Mouse (Mus musculus) heart, adult 11 months (tissue): Measurements from ENCODE around the gene Hal.

Experiments
- DNase-seq: peaks from one replicate; pipeline ENCODE4 v3.0.0; 2022

Hal gene

DNA sequence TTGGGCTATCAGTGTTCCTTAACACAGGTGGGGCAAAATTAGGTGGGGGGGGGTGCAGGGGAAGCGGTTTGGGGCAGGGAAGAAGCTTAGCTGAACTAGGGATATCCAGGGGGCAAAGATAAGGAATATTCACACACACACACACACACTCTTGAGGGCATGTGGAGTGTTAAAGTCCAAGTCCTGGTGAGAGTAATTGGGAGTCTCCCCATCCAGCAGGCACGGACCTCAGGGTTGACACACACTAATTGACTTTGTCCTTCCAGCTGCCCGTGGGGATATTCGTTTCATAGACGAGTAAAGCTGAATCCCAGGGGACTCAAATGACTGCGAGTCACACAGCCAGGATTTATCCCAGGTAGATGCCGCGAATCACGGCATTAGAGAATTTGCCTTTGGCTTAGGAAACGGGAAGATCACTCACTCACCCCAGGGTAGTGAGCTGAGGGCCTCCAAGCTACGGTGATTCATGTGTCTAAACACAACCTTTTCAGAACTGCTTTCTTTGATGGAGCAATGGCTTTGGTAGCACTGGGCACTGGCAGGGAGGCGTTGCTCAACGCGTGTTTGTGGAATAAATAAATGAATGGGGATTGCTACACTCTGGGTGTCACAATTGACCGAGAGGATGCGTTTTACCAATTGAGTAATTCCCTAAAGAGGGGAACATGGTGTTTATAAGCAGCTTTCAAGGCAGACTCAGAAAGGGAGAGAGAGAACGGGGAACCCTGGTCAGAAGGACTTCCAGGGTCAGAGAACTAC is at the start of gene Hal:
Gene Hal, plus strand, starts transcription at position 703 of the 762 bp plus-strand sequence.
- DNase-seq = no peak

DNA sequence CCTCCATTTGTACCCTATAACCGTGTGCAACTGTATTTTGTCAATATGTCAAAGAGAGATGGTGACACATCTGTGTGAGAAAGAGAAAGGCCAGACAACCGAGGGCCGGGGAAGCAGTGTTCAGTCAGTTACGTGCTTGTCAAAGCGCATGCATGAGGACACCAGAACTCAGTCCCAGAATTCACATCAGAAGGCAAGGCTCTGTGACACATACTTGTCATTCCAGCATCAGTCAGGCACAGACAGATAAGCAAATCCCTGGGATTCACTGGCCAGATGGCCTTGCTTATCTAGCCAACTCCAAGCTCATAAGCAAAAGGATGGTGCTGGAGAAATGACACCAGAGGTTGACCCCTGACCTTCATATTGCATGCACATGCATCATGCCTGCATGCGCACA is 47.1 kb upstream of the Hal start:
- peak; percentile 50 for DNase-seq

DNA sequence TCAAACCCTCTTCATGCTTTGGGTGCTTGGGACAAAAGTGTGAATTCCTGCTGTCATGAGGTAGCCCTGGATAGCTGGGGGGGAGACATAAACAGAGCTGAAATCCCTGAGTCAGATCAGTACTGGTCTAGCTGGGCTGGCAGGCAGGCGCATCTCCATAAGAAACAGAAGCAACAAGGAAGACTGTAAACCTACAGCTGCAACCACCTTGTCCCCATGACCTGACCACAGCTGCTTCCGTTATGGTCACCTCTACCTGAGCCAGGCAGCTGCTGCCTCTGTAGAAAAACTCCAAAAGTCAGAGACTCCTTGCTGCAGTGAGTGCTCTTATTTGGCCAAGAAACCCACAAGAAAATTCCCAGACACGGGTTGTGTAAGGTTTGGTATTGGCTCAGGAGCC is 46.4 kb upstream of the Hal start:
- DNase-seq = peak; percentile 31

DNA sequence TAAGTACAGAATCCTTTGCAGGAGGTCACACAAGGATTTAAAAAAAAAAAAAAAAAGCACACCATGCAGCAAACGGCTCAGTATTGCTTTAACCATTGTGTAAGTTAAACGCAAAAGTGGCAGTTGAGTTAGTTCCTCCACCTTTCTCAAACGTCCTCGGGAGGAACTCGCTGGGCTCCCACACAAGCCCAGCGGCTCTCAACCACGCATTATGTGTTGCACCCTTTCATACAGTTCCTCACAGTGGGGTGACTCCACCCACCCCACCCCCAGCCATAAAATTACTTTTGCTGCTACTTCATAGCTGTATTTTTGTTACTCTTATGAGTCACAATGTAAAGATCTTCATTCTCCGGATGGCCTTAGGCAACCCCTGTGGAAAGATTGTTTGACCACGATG is 44.2 kb upstream of the Hal start:
- DNase-seq = no peak

DNA sequence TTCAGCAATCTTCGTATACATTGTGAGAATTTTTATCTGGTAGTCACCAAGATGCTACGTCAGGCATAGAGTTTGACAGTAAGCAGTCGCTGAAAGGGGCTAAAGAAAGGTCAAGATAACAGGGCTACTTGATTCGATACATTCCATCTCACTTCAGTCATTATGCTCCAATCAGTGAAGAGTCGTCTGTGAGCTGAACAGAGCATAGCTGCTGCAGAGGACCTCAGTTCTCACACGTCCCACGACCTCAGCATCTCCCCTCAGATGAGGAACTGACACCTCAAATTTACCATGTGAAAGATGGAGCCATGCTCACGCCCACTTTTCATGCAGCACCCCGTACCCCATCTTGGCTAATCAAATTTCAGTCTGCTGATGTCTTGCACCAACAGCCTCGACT is 41.2 kb upstream of the Hal start:
- no peak for DNase-seq

DNA sequence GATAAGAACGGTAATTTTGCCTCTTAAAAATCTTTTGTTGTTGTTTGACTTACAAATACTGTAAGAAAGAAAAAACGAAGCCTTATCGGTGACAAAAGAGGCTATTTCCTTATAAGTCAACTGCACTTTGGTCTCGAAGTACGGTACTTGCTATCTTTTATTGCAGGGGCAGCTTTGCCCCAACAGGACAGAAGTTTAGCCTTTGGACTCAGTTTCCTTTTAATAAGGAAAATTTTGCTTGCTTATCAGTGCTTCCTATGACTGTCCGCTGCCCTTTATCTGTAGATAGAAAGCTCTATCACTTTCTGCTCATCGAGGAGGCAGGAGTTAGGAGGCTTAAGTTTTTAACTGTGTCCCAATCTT is 33.9 kb upstream of the Hal start:
- DNase-seq = no peak

DNA sequence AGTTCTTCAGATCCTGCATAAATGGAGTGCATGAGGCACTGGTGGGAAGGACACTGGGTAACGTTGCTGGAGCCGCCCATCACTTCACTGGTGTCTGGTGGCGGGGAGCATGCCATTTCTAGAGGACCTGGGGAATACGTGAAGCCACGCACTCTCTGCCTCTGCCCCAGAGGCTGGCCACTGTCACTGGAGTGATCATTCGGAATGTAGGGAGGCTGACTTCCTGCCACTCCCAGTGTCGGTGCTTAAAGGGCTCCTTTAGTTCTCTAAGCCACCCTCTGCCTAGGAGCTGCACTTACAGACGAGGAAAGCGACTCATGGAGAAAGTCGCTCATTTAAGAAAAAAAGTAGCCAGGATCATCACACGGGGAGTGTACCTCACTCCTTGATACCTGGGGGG is 28.5 kb upstream of the Hal start:
- DNase-seq = peak; percentile 70

DNA sequence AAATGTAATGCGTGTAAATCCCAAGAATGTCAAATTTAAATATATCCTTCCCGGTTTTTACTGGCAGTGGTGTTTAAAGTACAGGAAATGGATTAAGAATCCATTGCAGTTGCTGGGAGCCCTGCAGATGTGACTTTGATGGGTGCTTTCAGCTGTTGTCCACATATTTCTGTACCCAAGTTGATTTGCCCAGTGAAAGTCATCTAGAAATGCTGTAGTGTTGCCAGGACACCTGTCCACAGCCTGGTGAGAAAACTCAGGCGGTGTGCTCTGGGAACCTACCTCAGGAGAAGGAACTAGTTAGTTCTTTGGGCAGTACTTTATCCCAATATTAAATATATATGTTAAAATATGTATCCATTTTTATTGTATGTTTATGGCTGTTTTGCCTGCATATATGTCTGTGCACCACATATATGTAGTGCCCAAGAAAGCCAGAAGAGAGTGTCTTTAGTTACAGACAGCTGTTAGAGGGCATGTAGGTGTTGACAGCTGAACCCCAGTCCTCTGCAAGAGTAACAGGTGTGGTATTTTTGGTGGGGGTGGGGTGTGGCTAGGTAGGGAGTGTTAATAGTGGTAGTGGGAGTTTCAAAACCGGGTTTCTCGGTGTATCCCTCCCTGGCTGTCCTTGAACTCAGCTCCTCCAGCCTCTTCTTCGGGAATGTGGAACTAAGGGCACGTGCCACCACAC is 25.7 kb upstream of the Hal start:
- peak; percentile 21 for DNase-seq

DNA sequence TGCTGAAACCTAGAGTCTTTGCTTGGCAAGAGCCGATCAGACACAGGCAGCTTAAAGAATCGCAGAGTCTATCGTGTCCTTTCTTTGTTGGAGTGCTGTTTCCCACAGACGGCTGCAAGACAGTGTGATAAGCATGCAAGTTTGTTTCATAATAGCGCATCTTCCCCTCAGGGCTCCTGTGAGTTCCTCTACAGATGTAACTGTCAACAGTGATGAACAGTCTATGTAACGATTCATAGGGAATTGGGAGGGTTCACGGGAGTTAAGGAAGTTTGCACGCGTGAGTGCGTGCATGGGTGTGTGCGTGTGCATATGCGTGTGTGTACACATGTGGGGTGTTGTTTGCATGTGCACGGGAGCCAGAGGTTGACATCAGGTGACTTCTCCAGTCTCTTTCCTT is 25.0 kb upstream of the Hal start:
- peak; percentile 79 for DNase-seq

DNA sequence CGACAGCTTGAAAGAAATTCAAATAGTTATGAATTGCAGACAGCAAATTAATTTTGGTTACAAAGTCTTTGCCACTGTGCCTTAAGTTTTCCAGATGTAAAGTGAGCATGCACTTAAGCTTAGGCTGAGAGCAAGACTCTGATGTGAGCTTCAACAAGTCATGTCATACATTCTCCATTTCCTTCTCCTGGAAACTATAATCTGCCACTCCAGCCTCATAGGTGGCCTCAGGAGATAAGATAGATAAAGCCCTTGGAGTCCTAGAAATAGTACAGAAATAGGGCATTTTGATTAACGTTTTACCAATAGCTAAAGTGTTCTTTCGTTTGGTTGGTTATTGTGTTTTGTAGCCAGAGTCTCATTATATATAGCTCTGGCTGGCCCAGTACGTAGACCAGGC is 21.3 kb upstream of the Hal start:
- DNase-seq = no peak

DNA sequence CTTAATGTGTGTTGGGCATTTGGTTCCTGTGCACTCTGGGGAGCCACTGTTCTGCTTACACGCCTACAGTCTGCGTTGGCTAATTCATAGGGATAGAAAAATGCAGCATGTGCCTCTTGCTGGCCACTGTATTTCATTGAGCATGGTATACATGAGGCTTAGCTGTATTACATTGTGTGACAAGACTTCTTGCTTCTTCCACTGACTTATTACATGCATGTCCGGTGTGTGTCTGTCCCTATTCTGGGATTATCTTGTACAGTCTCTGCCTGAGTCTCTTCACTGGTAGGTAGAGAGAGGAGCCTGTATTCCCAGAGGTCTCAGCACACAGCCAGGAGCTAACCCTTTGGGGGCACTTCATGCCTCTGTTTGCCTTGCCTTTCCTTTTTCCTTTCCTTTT is 20.8 kb upstream of the Hal start:
- no peak for DNase-seq

DNA sequence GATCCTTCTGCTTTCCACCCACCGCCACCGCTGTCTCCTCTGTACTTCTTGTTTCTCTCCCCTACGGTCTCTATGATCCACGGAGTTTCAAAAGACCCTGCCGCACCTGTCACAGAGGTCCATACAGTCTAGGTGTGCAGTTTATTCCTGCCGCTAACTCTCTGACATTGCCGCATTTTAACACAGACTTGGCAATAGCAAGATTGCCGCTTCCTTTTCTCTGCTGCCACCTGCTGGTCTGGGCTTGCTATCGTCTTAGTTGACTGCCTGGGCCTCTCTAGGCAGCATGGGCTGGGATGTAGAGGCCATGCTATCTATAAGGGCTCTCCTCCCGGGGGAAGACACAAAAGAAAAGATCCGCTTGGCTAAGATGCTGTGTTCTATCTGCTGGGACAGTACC is 17.2 kb upstream of the Hal start:
- DNase-seq = peak; percentile 96

DNA sequence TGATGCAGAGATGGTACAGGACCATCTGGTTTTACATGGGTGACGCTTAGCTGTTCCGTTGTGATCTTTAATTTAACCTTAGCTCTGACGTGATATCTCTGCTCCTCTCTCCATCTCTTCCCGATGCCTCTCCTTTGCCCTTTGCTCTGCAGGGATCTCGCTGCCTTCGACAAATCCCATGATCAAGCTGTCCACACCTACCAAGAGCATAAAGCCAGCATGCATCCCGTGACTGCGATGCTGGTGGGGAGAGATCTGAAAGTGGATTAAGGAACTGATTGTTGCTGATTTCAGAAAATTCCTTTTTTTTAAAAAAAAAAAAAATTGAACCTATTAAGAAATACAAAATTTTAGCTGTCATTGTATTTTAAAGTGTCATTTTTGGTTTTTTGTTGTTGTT is 4.1 kb upstream of the Hal start:
- peak; percentile 96 for DNase-seq

DNA sequence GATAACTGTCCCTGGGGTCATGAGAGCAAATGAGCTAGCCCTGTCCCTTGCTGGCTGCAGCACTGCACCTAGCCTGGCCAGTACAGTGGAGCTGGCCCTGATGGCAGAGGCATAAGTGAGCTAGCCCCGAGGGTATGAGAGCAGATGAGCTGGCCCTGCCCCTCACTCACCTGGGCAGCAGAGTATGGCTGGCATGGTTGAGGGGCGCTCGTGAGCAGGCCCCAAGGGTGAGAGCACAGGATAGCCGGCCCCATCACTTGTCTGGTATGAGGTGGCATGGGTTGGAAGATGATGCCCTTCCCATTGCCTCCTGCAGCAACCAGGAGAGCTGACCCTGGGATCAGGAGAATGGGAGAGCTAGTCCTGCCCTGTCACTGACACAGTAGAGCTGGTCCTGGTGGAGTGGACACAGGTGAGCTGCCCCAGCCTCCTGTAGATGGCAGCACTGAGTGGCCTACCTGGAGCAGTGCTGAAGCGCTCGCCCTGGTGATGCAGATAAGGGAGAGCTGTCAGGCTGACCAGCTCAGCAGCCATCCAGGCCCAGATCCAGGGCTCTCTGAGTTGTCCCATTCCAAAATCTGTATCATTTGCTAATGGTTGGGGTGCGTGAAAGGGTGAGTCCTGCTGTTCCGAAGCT is 3.4 kb upstream of the Hal start:
- DNase-seq = no peak

DNA sequence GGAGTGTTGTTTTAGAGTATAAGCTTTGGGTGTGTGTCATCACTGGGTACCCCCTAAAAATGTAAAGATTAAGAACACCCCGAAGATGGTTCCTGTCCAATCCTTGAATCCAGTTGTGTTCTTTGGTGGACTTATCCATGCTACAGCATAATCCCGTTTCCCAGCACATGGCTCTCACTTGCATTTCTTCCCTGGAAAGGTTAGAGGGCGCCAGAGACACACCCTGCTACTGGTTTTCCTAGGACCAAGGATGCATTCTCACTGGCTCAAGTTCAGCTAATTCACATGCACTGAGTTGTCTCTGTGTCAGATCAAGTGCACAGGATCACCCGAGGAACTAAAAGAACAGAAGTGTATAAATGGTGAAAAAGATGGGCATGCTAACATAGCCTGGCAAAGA is 1.9 kb upstream of the Hal start:
- DNase-seq = no peak

DNA sequence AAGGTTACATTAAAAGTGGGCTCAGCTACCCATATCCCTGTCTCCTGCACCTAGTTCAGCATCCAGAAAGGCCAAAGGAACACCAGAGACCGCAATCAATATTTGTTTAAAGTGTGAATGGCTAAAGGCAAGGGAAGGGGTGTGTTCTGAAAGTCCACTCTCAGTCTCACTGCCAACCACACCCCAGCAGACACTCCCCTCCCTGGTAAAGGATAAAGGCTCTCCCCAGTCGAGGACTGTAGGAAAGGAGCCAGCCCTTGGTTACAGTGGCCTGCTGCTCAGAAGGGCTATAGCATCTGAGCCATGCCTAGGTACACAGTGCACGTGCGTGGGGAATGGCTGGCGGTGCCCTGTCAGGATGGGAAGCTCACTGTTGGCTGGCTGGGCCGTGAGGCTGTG is 259 bp downstream of the Hal start:
- no peak for DNase-seq

DNA sequence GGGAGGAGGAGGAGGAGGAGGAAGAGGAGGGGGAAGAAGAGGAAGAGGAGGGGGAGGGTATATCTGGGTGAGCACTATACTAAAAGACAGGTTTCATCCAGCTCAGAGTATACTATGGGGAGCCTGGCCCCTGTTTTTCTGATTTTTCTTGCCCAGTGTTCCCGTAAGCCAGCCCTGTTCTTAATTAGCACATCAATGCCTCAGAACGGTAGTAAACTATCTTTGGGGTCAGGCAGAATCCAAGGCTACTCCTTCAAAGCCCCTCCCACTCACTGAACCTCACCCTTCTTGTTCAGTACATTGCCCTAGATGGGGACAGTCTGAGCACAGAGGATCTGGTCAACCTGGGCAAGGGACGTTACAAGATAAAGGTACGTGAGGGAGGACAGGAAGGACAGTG is 1.9 kb downstream of the Hal start:
- DNase-seq = no peak

DNA sequence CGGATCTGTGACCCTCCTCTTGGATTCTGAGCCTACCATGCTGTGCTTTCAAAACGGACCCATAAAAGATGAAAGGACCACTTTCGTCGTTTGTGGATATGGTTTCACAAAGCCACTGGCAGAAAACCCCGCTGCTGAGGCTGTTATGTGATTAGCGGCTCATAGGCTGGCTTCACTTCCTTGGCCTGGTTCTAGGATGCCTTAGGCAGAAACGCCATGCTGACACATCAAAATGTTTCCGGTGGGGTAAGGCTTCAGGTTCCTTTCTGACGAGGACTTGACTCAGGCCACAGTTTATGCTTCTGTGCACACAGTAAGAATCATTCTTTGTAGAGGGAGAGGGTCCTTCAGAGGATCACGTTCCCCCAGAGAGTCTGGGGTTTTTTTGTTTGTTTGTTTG is 12.3 kb downstream of the Hal start:
- DNase-seq = no peak

DNA sequence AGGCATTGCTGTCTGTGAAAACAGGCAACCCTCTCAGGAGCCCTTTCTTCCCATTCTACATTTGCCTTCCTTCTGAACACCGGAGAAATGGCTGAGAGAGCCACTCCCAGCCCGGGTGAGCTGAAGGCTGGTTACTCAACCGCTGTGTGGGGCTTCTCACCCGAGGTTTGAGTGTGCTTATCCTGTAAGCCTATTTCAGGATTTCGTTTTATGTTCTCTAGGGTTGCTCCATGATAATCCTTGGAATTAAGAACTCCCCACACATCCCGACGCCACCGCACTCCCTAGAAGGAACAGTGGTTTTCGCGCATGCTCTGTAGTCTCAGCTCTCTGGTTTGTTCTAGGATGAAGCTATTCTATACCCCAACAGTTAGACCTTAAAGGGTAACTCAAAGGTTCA is 12.8 kb downstream of the Hal start:
- no peak for DNase-seq

DNA sequence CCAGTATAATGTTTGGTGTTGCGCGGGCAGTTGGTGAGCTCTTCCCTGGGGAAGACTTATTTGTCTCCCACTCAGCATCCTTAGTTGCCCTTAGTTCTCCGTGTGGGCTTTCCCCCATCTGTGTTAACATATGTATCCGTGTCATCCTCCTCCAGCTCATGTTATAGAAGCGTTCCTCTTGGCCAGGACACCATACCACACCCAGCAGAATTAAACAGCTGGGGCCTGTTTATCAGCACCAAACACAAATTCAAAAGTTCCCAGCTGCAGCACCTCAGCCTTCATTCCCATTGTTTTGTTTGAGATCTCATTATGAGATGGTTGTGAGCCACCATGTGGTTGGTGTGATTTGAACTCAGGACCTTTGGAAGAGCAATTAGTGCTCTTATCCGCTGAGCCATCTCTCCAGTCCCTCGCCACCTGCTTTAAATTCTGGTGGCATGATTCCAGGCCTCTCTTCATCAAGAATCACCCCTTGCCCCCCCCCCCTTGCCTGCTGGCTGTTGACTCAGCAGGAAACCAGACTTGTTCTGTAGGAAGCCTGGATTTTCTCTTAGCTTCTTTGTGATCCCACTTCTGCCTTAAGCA is 19.9 kb downstream of the Hal start:
- peak; percentile 42 for DNase-seq

DNA sequence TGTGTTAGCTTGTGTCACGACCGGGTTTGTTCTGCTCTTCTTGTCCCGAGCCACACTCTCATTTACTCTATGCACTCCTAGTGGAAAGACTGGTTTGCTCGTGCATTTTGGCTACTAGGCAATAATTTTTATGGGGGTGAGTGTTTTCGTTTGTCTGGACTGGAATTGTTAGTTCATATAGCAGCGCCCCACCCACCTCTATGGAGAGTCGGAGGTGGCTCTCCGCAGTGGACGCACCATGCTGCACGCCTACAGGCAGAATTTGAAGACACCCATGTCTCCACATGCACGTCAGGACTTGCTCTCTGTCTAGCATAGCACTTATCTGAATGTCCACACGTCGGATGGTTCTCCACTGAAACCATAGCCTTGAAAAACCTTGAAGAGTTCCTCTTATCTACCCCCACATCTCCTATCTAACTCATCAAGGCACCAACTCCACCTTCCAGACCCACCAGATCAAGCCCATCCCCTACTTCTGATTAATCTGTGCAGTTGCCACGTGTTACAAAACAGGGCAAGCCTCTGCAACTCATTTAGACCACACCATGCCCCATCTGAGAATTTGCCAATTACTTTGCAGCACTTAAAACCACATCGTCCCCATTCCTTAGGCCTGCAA is 21.1 kb downstream of the Hal start:
- DNase-seq = peak; percentile 66

DNA sequence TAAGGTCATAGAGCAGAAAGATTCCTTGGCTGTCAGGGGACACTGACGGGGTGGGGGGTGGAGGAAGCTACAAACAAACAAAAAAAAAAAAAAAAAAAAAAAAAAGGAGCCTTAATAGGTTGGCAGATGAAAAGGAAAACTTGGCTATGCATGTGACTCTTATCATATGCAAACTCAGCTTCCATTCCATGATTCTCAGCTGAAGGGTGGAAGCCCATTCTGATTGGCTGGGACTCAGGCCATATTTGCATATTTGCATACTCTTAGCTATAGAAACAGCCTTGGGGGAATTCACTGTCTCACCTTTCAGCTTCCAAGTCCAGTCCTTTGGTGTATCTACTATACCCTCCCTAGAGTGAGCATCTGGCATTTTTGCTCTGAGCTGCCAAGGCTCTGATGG is 26.9 kb downstream of the Hal start:
- no peak for DNase-seq

DNA sequence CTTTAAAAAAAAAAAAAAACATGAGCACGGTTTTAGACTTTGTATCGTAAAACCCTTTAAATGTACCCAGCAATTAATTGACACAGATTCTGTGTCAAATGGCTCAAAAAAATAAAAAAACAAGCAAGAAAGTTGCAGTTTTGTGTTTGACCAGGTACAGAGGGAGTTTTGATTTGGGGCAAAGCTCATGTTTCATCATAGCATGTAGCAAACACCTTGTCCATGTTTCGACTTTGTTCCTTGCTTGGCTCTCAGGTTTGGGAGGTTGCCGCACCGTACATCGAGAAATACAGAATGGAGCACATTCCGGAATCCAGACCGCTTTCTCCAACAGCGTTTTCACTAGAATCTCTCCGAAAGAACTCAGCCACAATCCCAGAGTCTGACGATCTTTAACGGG is 27.4 kb downstream of the Hal start:
- DNase-seq = peak; percentile 80

DNA sequence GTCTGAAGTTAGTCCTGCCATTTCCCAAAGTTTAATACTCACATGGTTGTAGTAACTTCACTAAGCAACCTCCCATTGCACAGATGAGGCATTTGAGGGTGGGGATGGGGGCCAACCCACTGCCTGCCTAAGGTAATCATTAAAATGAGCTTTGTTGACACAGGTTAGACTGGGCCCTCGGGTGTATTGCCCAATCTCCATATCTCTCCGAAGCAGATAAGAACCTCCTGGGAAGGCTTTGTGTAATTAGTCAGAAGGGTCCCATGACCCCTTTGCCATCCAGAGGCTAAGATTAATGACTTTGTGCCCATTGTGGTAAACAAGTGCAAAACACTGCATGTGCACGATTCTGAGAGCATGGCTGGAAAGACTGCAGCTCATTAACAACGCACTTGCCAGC is 29.2 kb downstream of the Hal start:
- DNase-seq = peak; percentile 14
